10 mouse cellular contexts compared by ENCODE assay signal in genomic region chr4:137751310-137751709, GRCm38 (mm10). TPM values are rescaled to one million over a fixed set of nuclear protein-coding genes. Genes with fewer than 3 reads are reported as not detected.
A peak's percentile ranks its signal among the peaks of the same experiment; 100 is the strongest.
DNase-seq lines count a peak whose midpoint lies in the region; ATAC-seq and TF ChIP-seq lines count a peak whose summit lies in the region.
"Had no signal": no experiment of that assay in that cellular context is flagged by ENCODE, and none has a peak within 500 bp of the region (broad histone marks: within the 10 kb centered on the region; RNA-seq: fewer than 3 reads in every experiment).

No protein-coding gene starts in this region.

- H3K4me3 ChIP-seq in heart, embryonic 13.5 days, result peak overlapping the region; percentile 13; the same call in 1 of the 2 replicates
- peak overlapping the region in 1 of 2 experiments; percentile 10; a peak in 1 of 4 replicates for H3K4me3 ChIP-seq in MEL (ENCODE audit: control insufficient read depth in 1 of 2, insufficient read depth in 1 of 2, low read depth in 2 of 2, low read length in 2 of 2)
- no peak overlapping the region for H3K4me3 ChIP-seq in embryonic facial prominence, embryonic 13.5 days
- H3K4me3 ChIP-seq in liver, embryonic 14.5 days (ENCODE audit: insufficient read depth in 1 of 2, low read depth in 2 of 2, low read length in 2 of 2), result peak overlapping the region; percentile 51 to 55

- TF ChIP-seq EP300 in MEL (IDR thresholded peaks at IDR 0.05; ENCODE audit: low read depth in 1 of 2, low read length in 2 of 2), result peak in 1 of 2 experiments; percentile 57; a peak in 2 of 4 replicates
- peak; percentile 92 for TF ChIP-seq EP300 in liver, embryonic 14.5 days (IDR thresholded peaks at IDR 0.05; ENCODE audit: low read depth)

- DNase-seq in heart, adult 8-10 months (ENCODE audit: low spot score), result no peak
- peak; percentile 80 for DNase-seq in MEL (ENCODE audit: low read depth, low spot score)
- peak; percentile 93 to 96 (median 94) for DNase-seq in liver, embryonic 14.5 days (ENCODE audit: low read depth in 3 of 3, low spot score in 3 of 3)
- no peak for DNase-seq in left cerebral cortex, postnatal 4 days
- DNase-seq in testis, postnatal 10 days (ENCODE audit: low spot score), result no peak
- DNase-seq: embryo, embryonic 11 days; gastrocnemius, postnatal 25 days had no signal

- H3K27me3 ChIP-seq in heart, embryonic 13.5 days (replicated peaks), result peaks cover 18% of the 10 kb centered on the region
- H3K27me3 ChIP-seq in MEL (ENCODE audit: control insufficient read depth in 1 of 2, insufficient read depth in 2 of 2, low read length in 2 of 2), result no peaks in the 10 kb centered on the region
- no peaks in the 10 kb centered on the region for H3K27me3 ChIP-seq in embryonic facial prominence, embryonic 13.5 days
- H3K27me3 ChIP-seq in liver, embryonic 14.5 days (ENCODE audit: control insufficient read depth, insufficient read depth, low read length), result peaks cover 3% of the 10 kb centered on the region; the same call in 1 of the 2 replicates

- peaks cover 37% of the 10 kb centered on the region for H3K4me1 ChIP-seq in heart, embryonic 13.5 days
- H3K4me1 ChIP-seq in MEL (ENCODE audit: control insufficient read depth in 1 of 2, insufficient read depth in 2 of 2, low read length in 2 of 2), result peaks cover 0 to 12% of the 10 kb centered on the region in 2 experiments; a peak in 2 of 4 replicates
- H3K4me1 ChIP-seq in embryonic facial prominence, embryonic 13.5 days, result peaks cover 69% of the 10 kb centered on the region
- H3K4me1 ChIP-seq in liver, embryonic 14.5 days (replicated peaks; ENCODE audit: control insufficient read depth in 2 of 2, insufficient read depth in 2 of 2, low read length in 1 of 2), result peaks cover 39% of the 10 kb centered on the region in 2 experiments

- WGBS in heart, embryonic 13.5 days, result 31% methylated on average over 8 of the region's 8 CpGs
- WGBS in embryonic facial prominence, embryonic 13.5 days, result 64% methylated on average over 8 of the region's 8 CpGs
- WGBS in liver, embryonic 14.5 days (ENCODE audit: insufficient replicate concordance), result 9% methylated on average over 8 of the region's 8 CpGs

- TF ChIP-seq CTCF in MEL (IDR thresholded peaks at IDR 0.05 in 2 of 3, conservative IDR thresholded peaks at IDR 0.05 in 1 of 3; ENCODE audit: control insufficient read depth in 1 of 3, insufficient read depth in 1 of 3, low read depth in 2 of 3, low read length in 3 of 3, poor library complexity in 1 of 3, severe bottlenecking in 1 of 3), result no peak
- TF ChIP-seq CTCF in liver, embryonic 14.5 days (IDR thresholded peaks at IDR 0.05; ENCODE audit: low read depth), result no peak

- TF ChIP-seq RAD21 in MEL (IDR thresholded peaks at IDR 0.05; ENCODE audit: low read depth, low read length), result no peak

- H3K79me2 ChIP-seq in MEL (ENCODE audit: control insufficient read depth, insufficient read depth, low read length, poor library complexity), result no peaks in the 10 kb centered on the region

- peak overlapping the region; percentile 45 for H3K4me2 ChIP-seq in heart, embryonic 13.5 days
- H3K4me2 ChIP-seq in embryonic facial prominence, embryonic 13.5 days, result peak overlapping the region; percentile 16; the same call in 1 of the 2 replicates
- H3K4me2 ChIP-seq in liver, embryonic 14.5 days (ENCODE audit: low read depth), result peak overlapping the region; percentile 76

- no peaks in the 10 kb centered on the region for H3K9me3 ChIP-seq in heart, embryonic 13.5 days
- no peaks in the 10 kb centered on the region for H3K9me3 ChIP-seq in MEL (replicated peaks; ENCODE audit: insufficient read depth, low read length)
- no peaks in the 10 kb centered on the region for H3K9me3 ChIP-seq in embryonic facial prominence, embryonic 13.5 days
- no peaks in the 10 kb centered on the region for H3K9me3 ChIP-seq in liver, embryonic 14.5 days (ENCODE audit: control insufficient read depth, low read length)

- peak overlapping the region; percentile 65 for H3K27ac ChIP-seq in heart, embryonic 13.5 days (replicated peaks)
- H3K27ac ChIP-seq in MEL (ENCODE audit: control insufficient read depth, low read depth, low read length), result no peak overlapping the region
- H3K27ac ChIP-seq in embryonic facial prominence, embryonic 13.5 days, result peak overlapping the region; percentile 68
- peak overlapping the region; percentile 100 for H3K27ac ChIP-seq in liver, embryonic 14.5 days

- intact Hi-C loops in left cerebral cortex, postnatal 4 days (cut with DNase I), result no loop called here

- no peaks in the 10 kb centered on the region for H3K36me3 ChIP-seq in heart, embryonic 13.5 days
- H3K36me3 ChIP-seq in MEL (ENCODE audit: control insufficient read depth in 1 of 2, insufficient read depth in 2 of 2, low read length in 2 of 2), result peaks cover 0 to 2% of the 10 kb centered on the region in 2 experiments; a peak in 1 of 4 replicates
- peaks cover 18% of the 10 kb centered on the region for H3K36me3 ChIP-seq in embryonic facial prominence, embryonic 13.5 days
- H3K36me3 ChIP-seq in liver, embryonic 14.5 days (replicated peaks; ENCODE audit: control insufficient read depth, insufficient read depth, low read depth), result no peaks in the 10 kb centered on the region

- ATAC-seq in heart, embryonic 13.5 days (ENCODE audit: extremely low read depth, insufficient number of reproducible peaks, low FRiP score, low TSS enrichment), result peak; percentile 63; the same call in 1 of the 2 replicates
- ATAC-seq in embryonic facial prominence, embryonic 13.5 days (ENCODE audit: insufficient number of reproducible peaks, insufficient read depth, low FRiP score, low TSS enrichment, low read depth), result no peak
- ATAC-seq in liver, embryonic 14.5 days (ENCODE audit: insufficient read depth), result peak; percentile 96
- ATAC-seq in cerebellum, adult (ENCODE audit: insufficient number of reproducible peaks, low FRiP score, low TSS enrichment), result no peak

- H3K9ac ChIP-seq in heart, embryonic 13.5 days, result 0 out of 2 replicates have a peak overlapping the region, but pooled peaks have one; percentile 28
- 0 out of 2 replicates have a peak overlapping the region, but pooled peaks have one; percentile 23 for H3K9ac ChIP-seq in MEL (ENCODE audit: control insufficient read depth, low read depth, low read length, poor library complexity, severe bottlenecking)
- H3K9ac ChIP-seq in embryonic facial prominence, embryonic 13.5 days, result no peak overlapping the region
- H3K9ac ChIP-seq in liver, embryonic 14.5 days (replicated peaks), result peak overlapping the region; percentile 90

- TF ChIP-seq POLR2A in MEL (IDR thresholded peaks at IDR 0.05; ENCODE audit: control insufficient read depth in 1 of 2, insufficient read depth in 1 of 2, low read depth in 1 of 2, low read length in 2 of 2, poor library complexity in 1 of 2), result no peak

TF ChIP-seq in MEL, 35 proteins besides CTCF, POLR2A, EP300 and RAD21:
- TF ChIP-seq SIN3A (IDR thresholded peaks at IDR 0.05; ENCODE audit: low read length) (0 out of 2 replicates have a peak, but pooled peaks have one; percentile 29), ZC3H11A (IDR thresholded peaks at IDR 0.05; ENCODE audit: low read depth, low read length) (no peak), MXI1 (IDR thresholded peaks at IDR 0.05; ENCODE audit: low read depth, low read length) (no peak), UBTF (IDR thresholded peaks at IDR 0.05; ENCODE audit: borderline replicate concordance, insufficient read depth, low read depth, low read length) (no peak), GATA1 (IDR thresholded peaks at IDR 0.05; ENCODE audit: low read depth, low read length) (peak; percentile 24; the same call in 1 of the 2 replicates), POLR2AphosphoS5 (IDR thresholded peaks at IDR 0.05; ENCODE audit: borderline replicate concordance, low read depth, low read length) (no peak), TCF12 (IDR thresholded peaks at IDR 0.05; ENCODE audit: low read depth, low read length) (peak; percentile 71), TBP (IDR thresholded peaks at IDR 0.05; ENCODE audit: low read depth, low read length) (no peak), CHD1 (IDR thresholded peaks at IDR 0.05; ENCODE audit: low read depth, low read length) (no peak), ETS1 (IDR thresholded peaks at IDR 0.05; ENCODE audit: low read depth, low read length) (peak; percentile 63), ZKSCAN1 (IDR thresholded peaks at IDR 0.05; ENCODE audit: low read depth, low read length) (no peak), CHD2 (IDR thresholded peaks at IDR 0.05; ENCODE audit: low read length) (no peak), MAFK (IDR thresholded peaks at IDR 0.05; ENCODE audit: borderline replicate concordance, low read depth, low read length) (no peak), USF1 (IDR thresholded peaks at IDR 0.05; ENCODE audit: low read depth, low read length) (peak; percentile 66), RCOR1 (IDR thresholded peaks at IDR 0.05; ENCODE audit: low read depth, low read length) (no peak), TAL1 (IDR thresholded peaks at IDR 0.05; ENCODE audit: low read length) (peak; percentile 64), ELF1 (IDR thresholded peaks at IDR 0.05; ENCODE audit: low read depth, low read length) (no peak)
TF ChIP-seq in MEL: peak in this region for 6.

RNA-seq across cellular contexts. Expression of gene Alpl, which starts 44.9 kb away (rescaled TPM):
- polyA plus RNA-seq in heart, embryonic 13.5 days (2015; fragmentation: Nextera tagmentation; extraction: Ambion mirVana), result 3.3 and 3.8 TPM in 2 replicates
- total RNA-seq in heart, adult 8-10 months (2022), result 10 to 100 TPM; 54.6 to 70.0 (median 62.3) TPM
- not detected in 2 replicates for total RNA-seq in MEL (2012; rRNA removed)
- polyA plus RNA-seq in MEL (2012; ENCODE audit: insufficient read depth in 1 of 2, insufficient read length in 2 of 2, low read depth in 1 of 2, low replicate concordance in 2 of 2, missing spikeins in 1 of 2), result not detected
- polyA plus RNA-seq in embryonic facial prominence, embryonic 13.5 days (2015; fragmentation: Nextera tagmentation; extraction: Ambion mirVana), result 110 and 122 TPM in 2 replicates
- 4.6 and 5.1 TPM in 2 replicates for polyA plus RNA-seq in liver, embryonic 14.5 days (2012; rRNA removed)
- 5.1 and 6.1 TPM in 2 replicates for polyA plus RNA-seq in liver, embryonic 14.5 days (2014; fragmentation: Nextera tagmentation; extraction: Ambion mirVana)
- total RNA-seq in left cerebral cortex, postnatal 4 days (2021), result 1 to 10 TPM; 6.6 to 9.3 TPM

Comparison
In these comparisons a context has a peak if more than half of its experiments do, and no peak if none do; other contexts are left out.
1. ATAC-seq: peak in heart, embryonic 13.5 days (single experiment) and liver, embryonic 14.5 days (single experiment); none in embryonic facial prominence, embryonic 13.5 days (single experiment) and cerebellum, adult (single experiment).
2. H3K4me2 ChIP-seq: peak in every context shown above with its lines; median percentile 76 in liver, embryonic 14.5 days; 45 in heart, embryonic 13.5 days; 16 in embryonic facial prominence, embryonic 13.5 days.
3. DNase-seq: peak in MEL (single experiment) and liver, embryonic 14.5 days (3 of 3); none in heart, adult 8-10 months (single experiment), left cerebral cortex, postnatal 4 days (single experiment) and testis, postnatal 10 days (single experiment).
4. RNA of gene Alpl, which starts 44.9 kb away (polyA plus RNA-seq): 110 to 122 TPM in embryonic facial prominence, embryonic 13.5 days; 4.6 to 6.1 TPM in liver, embryonic 14.5 days, 3.3 to 3.8 TPM in heart, embryonic 13.5 days and not detected in MEL; every median in the first group is over 10 times any median in the second.